Mouse (Mus musculus) E14TG2a.4 (cell line): ENCODE results near the gene Nceh1.

ENCODE experiments used
- CTCF ChIP-seq: conservative IDR thresholded peaks from 2 replicates; pipeline ENCODE4 v1.5.1; 2014; ENCODE audit warnings: low read length
- NANOG ChIP-seq: IDR thresholded peaks from 2 replicates; pipeline ENCODE4 v1.6.1; 2014; ENCODE audit warnings: borderline replicate concordance, low read length, mixed read lengths
- POU5F1 ChIP-seq: IDR thresholded peaks from 2 replicates; pipeline ENCODE4 v1.6.1; 2014; ENCODE audit warnings: low read length, borderline replicate concordance

DNA sequence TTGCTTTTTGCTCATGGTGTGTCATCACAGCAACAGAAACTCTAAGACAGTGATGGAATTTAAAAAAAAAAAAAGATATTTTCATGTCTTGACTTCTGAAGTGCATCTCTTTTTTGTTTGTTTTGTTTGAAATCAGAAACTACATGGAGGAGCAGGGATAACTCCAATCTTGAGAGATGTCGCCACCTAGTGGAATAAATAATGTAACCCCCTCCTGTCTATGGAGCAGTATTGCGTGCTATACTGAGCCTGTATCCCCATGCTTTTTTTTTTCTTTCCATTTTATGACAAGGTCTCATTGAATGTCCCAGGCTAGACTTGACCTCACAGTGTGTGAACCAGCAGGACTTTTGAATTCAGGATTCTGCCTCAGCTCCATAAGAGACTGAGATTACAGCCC, 54.5 kb downstream of the Nceh1 start:
- TF ChIP-seq CTCF (peak; percentile 76), POU5F1 (no peak), NANOG (no peak)
